Mouse (Mus musculus) ES-E14 (cell line): ENCODE measurements around the gene Rps6kl1.

Experiments used
- CHD2 ChIP-seq: IDR thresholded peaks from 2 replicates; pipeline ENCODE4 v1.6.1; 2014; ENCODE audit warnings: mild to moderate bottlenecking, low read depth, low read length, inconsistent platforms
- HCFC1 ChIP-seq: IDR thresholded peaks from 2 replicates; pipeline ENCODE4 v1.6.1; 2012; ENCODE audit warnings: low read length, inconsistent platforms, borderline replicate concordance; ENCODE audit not compliant: insufficient read depth
- MAFK ChIP-seq: IDR thresholded peaks from 2 replicates; pipeline ENCODE4 v1.6.1; 2014; ENCODE audit warnings: mild to moderate bottlenecking, low read depth, low read length, inconsistent platforms; ENCODE audit not compliant: insufficient read depth
- ZC3H11A ChIP-seq: IDR thresholded peaks from 2 replicates; pipeline ENCODE4 v1.6.1; 2012; ENCODE audit warnings: low read depth, mild to moderate bottlenecking, inconsistent platforms, low read length, borderline replicate concordance
- ZNF384 ChIP-seq: IDR thresholded peaks from 2 replicates; pipeline ENCODE4 v1.6.1; 2012; ENCODE audit warnings: low read depth, low read length, inconsistent platforms

DNA sequence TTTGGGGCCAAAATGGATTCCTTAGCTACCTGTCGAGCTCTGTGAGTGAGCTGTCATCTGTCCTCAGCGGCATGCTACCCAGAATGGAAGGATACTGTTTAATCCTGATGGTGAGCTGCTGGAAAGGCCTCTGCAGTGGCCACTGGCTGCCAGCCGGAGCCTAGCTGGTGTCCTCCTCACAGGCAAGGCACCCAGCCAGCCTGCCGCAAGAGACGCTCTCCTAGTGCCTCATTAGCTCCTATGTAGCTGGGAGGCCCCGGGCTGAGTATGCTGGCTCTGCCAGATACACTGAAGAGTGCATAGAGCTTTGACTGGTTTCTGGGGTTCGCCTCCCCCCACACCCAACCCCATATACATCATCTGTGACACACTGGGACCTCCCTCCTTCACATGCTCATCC lies 23.0 kb upstream of the Rps6kl1 start:
- TF ChIP-seq MAFK (no peak), ZC3H11A (no peak), ZNF384 (no peak), CHD2 (no peak), HCFC1 (no peak)
